Mouse (Mus musculus): ENCODE results near the gene Hoxa7. TPM values are rescaled to one million over a fixed set of nuclear protein-coding genes. Genes with fewer than 3 reads are reported as not detected.

The Hoxa7 gene
- total and polyA plus RNA-seq, 2 experiments from 2014 or later, result not detected

DNA sequence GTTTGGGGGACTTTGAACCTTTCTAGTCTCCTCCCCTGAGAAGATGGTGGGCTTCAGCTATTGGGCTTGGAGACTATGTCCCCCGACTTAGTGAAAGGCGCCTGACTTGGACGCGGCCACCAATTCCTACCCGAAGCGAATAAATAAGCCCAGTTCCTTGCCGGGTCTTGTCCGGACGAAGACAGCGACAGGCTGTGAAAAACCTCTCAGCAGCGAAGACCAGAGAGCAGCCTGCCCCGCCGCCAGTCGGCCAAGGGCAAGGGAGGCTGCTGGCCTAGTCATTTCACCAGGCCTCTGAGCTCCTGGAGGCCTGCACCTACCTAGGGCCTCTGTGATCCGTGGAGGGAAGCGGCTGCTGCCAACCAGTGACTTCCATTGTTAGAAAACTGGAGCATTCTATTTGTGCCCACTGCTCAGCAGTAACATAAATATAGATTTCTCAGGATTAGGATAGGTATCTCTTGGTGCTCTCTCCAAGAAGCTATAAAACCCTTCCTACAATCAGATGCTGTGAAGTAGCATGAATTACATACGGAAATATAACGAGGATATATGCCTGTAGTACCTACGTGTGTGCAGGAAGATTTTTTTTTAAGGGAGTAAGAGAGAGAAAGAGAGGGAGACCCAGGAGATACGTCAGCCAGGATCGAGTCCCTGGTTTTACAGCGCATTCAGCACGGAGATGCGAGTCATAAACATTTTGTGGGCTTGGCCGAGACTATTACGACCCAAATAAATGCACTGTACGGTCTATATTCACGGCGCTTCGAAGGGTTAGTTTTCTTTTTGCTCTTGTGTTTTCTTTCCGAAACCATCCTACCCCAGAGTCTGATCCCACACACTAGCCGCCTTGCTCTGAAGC lies 1.4 kb downstream of the Hoxa7 start:
- Histone ChIP-seq H3K27ac (ENCODE audit: low read depth, low read length) (no peak overlapping the region), H3K4me3 (ENCODE audit: low read depth, low read length) (no peak overlapping the region), H3K27me3 (ENCODE audit: insufficient read depth, low read length) (peaks cover 93% of the 10 kb centered on the region), H3K9me3 (ENCODE audit: low read length) (no peaks in the 10 kb centered on the region), H3K36me3 (ENCODE audit: insufficient read depth, low read length) (no peaks in the 10 kb centered on the region), H3K4me2 (ENCODE audit: low read depth, low read length, poor library complexity, severe bottlenecking) (no peak overlapping the region), H3K9ac (replicated peaks; ENCODE audit: low read length, poor library complexity, severe bottlenecking) (no peak overlapping the region), H3K4me1 (ENCODE audit: insufficient read depth, low read length) (no peaks in the 10 kb centered on the region)
- DNase-seq (ENCODE audit: low spot score) (no peak), ATAC-seq (ENCODE audit: low FRiP score) (no peak)
- TF ChIP-seq CTCF (IDR thresholded peaks at IDR 0.05), result no peak
- WGBS, result 16% methylated on average over 32 of the region's 32 CpGs

DNA sequence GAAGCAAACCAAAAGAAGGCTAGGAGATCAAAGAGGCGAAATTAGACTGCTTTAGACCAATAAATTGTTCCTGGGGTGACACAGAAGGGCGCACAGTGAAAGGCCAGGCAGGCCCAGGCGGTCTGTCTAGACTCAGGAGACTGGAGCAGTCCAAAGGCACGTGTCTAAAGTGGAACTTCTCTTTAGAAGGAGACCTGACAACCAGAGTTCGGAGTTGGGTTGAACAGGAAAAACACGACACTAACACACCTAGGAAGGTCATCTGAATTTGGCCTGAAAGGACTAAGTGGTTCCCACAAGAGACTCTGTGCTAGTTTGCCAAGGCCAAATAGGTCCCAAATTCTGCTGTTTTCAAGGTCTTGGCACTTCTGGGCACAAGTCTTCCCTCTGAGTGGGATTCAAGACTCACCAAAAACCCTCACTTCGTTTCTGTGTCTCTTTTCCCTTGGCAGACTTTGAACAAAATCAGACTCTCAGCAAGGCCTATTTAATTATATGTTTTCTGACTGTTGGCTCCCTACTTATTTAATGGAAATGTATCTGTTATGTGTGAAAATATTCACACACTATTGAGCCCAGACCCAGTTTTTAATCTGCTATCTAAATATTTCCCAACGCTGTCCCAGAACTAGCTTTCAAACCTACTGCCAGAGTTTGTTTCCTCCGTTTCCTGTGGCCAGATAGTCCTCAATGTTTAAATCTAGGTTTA lies 2.3 kb downstream of the Hoxa7 start:
- WGBS, result 21% methylated on average over 9 of the region's 9 CpGs
- H3K27ac ChIP-seq (ENCODE audit: low read depth, low read length), result no peak overlapping the region
- peaks cover 93% of the 10 kb centered on the region for H3K27me3 ChIP-seq (ENCODE audit: insufficient read depth, low read length)
- TF ChIP-seq CTCF (IDR thresholded peaks at IDR 0.05), result no peak
- no peak overlapping the region for H3K4me3 ChIP-seq (ENCODE audit: low read depth, low read length)
- DNase-seq (ENCODE audit: low spot score) (no peak), ATAC-seq (ENCODE audit: low FRiP score) (no peak)
- no peaks in the 10 kb centered on the region for H3K36me3 ChIP-seq (ENCODE audit: insufficient read depth, low read length)
- no peak overlapping the region for H3K4me2 ChIP-seq (ENCODE audit: low read depth, low read length, poor library complexity, severe bottlenecking)
- H3K9ac ChIP-seq (replicated peaks; ENCODE audit: low read length, poor library complexity, severe bottlenecking), result no peak overlapping the region
- no peaks in the 10 kb centered on the region for H3K9me3 ChIP-seq (ENCODE audit: low read length)
- H3K4me1 ChIP-seq (ENCODE audit: insufficient read depth, low read length), result no peaks in the 10 kb centered on the region

DNA sequence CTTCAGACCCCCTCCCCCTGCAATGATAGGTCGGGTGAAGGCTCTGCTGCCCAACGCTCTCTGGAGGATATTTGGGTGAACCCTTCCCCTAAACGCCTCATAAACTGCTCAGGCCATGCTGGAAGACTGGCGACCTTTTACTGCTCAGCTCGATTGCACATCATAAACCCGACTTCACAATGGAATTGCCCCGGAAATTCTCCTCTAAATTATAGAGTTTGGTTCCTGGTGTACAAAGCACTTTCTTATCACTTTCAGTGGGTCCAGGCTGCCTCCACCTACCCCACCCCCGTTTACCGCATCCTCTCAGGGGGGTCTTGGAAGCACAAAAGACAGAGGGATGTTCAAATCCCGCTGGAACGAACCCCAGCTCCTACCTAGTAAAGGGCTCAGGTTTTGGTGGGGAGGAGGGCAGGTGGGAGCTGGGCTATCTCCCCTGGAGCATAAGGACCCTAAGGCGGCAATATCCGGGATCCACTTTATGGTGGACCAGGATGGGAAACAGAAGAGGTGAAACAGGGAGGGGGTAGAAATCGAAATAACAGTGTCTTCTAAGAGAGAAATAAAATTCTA lies 2.9 kb downstream of the Hoxa7 start:
- H3K9ac ChIP-seq (replicated peaks; ENCODE audit: low read length, poor library complexity, severe bottlenecking), result no peak overlapping the region
- H3K4me1 ChIP-seq (ENCODE audit: insufficient read depth, low read length), result no peaks in the 10 kb centered on the region
- peaks cover 94% of the 10 kb centered on the region for H3K27me3 ChIP-seq (ENCODE audit: insufficient read depth, low read length)
- H3K4me2 ChIP-seq (ENCODE audit: low read depth, low read length, poor library complexity, severe bottlenecking), result no peak overlapping the region
- no peak for TF ChIP-seq CTCF (IDR thresholded peaks at IDR 0.05)
- H3K27ac ChIP-seq (ENCODE audit: low read depth, low read length), result no peak overlapping the region
- H3K36me3 ChIP-seq (ENCODE audit: insufficient read depth, low read length), result no peaks in the 10 kb centered on the region
- H3K4me3 ChIP-seq (ENCODE audit: low read depth, low read length), result no peak overlapping the region
- DNase-seq (ENCODE audit: low spot score) (no peak), ATAC-seq (ENCODE audit: low FRiP score) (no peak)
- WGBS, result 11% methylated on average over 14 of the region's 14 CpGs
- no peaks in the 10 kb centered on the region for H3K9me3 ChIP-seq (ENCODE audit: low read length)

GRCm38 (mm10) chr6:52217895-52218642 lies 3.6 kb downstream of the Hoxa7 start:
- no peaks in the 10 kb centered on the region for H3K9me3 ChIP-seq (ENCODE audit: low read length)
- no peak for TF ChIP-seq CTCF (IDR thresholded peaks at IDR 0.05)
- peaks cover 97% of the 10 kb centered on the region for H3K27me3 ChIP-seq (ENCODE audit: insufficient read depth, low read length)
- ATAC-seq (ENCODE audit: low FRiP score) (no peak), DNase-seq (ENCODE audit: low spot score) (no peak)
- no peak overlapping the region for H3K4me3 ChIP-seq (ENCODE audit: low read depth, low read length)
- H3K9ac ChIP-seq (replicated peaks; ENCODE audit: low read length, poor library complexity, severe bottlenecking), result no peak overlapping the region
- H3K4me2 ChIP-seq (ENCODE audit: low read depth, low read length, poor library complexity, severe bottlenecking), result no peak overlapping the region
- WGBS, result 5% methylated on average over 23 of the region's 23 CpGs
- no peak overlapping the region for H3K27ac ChIP-seq (ENCODE audit: low read depth, low read length)
- H3K36me3 ChIP-seq (ENCODE audit: insufficient read depth, low read length), result no peaks in the 10 kb centered on the region
- H3K4me1 ChIP-seq (ENCODE audit: insufficient read depth, low read length), result no peaks in the 10 kb centered on the region

DNA sequence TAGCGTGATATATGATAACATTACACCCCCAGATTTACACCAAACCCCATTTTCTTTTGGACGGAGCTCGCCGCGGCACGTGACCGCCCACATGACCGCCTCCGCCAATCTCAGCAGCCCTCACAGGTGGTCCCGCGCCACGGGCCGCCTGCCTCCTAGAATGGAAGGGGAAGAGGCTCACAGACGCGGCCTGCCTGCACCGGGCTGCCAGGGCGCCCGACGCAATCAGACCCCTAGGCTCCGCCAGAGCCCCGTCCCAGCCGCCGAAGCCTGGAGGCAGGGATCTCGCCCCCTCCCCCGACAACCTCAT lies 4.2 kb downstream of the Hoxa7 start:
- Histone ChIP-seq H3K9ac (replicated peaks; ENCODE audit: low read length, poor library complexity, severe bottlenecking) (no peak overlapping the region), H3K4me3 (ENCODE audit: low read depth, low read length) (0 out of 2 replicates have a peak overlapping the region, but pooled peaks have one; percentile 2), H3K9me3 (ENCODE audit: low read length) (no peaks in the 10 kb centered on the region), H3K27ac (ENCODE audit: low read depth, low read length) (no peak overlapping the region), H3K4me2 (ENCODE audit: low read depth, low read length, poor library complexity, severe bottlenecking) (no peak overlapping the region), H3K27me3 (ENCODE audit: insufficient read depth, low read length) (peaks cover 98% of the 10 kb centered on the region), H3K4me1 (ENCODE audit: insufficient read depth, low read length) (no peaks in the 10 kb centered on the region), H3K36me3 (ENCODE audit: insufficient read depth, low read length) (no peaks in the 10 kb centered on the region)
- ATAC-seq (ENCODE audit: low FRiP score) (no peak), DNase-seq (ENCODE audit: low spot score) (no peak)
- no peak for TF ChIP-seq CTCF (IDR thresholded peaks at IDR 0.05)
- WGBS, result 1% methylated on average over 25 of the region's 25 CpGs
